Mouse (Mus musculus) heart, embryonic 16.5 days (tissue): Measurements from ENCODE around the gene Usp17lb. TPM values are rescaled to one million over a fixed set of nuclear protein-coding genes. Genes with fewer than 3 reads are reported as not detected.
"Not testable (repeated sequence)": the region's sequence is repeated elsewhere in the genome, so short reads cannot be mapped to it uniquely, and the experiment has no call there.

Experiments
- ATAC-seq: fragments of 200-750 bp; cut with Nextera tagmentation; replicated peaks from 2 replicates; pipeline ENCODE4 v1.8.0; 2017; ENCODE audit warnings: moderate number of reproducible peaks; ENCODE audit not compliant: insufficient read depth, low FRiP score; ENCODE audit errors: extremely low read depth
- H3K27ac ChIP-seq: fragments of 300-500 bp; sonication (generic); 2 replicates; pipeline ENCODE4 v1.5.1; 2014; ENCODE audit warnings: mild to moderate bottlenecking, low read length, control low read depth, moderate library complexity
- H3K27me3 ChIP-seq: fragments of 300-500 bp; sonication (generic); 2 replicates; pipeline ENCODE4 v1.6.1; 2014; ENCODE audit warnings: low read length, mixed read lengths; ENCODE audit not compliant: control insufficient read depth, insufficient read depth
- H3K36me3 ChIP-seq: fragments of 300-500 bp; sonication (generic); 2 replicates; pipeline ENCODE4 v1.6.1; 2014; ENCODE audit not compliant: control insufficient read depth, insufficient read depth
- H3K4me1 ChIP-seq: fragments of 300-500 bp; sonication (generic); 2 replicates; pipeline ENCODE4 v1.6.1; 2014; ENCODE audit warnings: low read length, mixed read lengths; ENCODE audit not compliant: control insufficient read depth, insufficient read depth
- H3K4me2 ChIP-seq: fragments of 300-500 bp; sonication (generic); 2 replicates; pipeline ENCODE4 v1.6.1; 2014; ENCODE audit warnings: low read depth, mild to moderate bottlenecking, control low read depth, low read length
- H3K4me3 ChIP-seq: fragments of 300-500 bp; sonication (generic); 2 replicates; pipeline ENCODE4 v1.5.1; 2014; ENCODE audit warnings: mild to moderate bottlenecking, control low read depth, low read length
- H3K9ac ChIP-seq: fragments of 300-500 bp; sonication (generic); 2 replicates; pipeline ENCODE4 v1.6.1; 2014; ENCODE audit warnings: low read length, control low read depth
- H3K9me3 ChIP-seq: fragments of 300-500 bp; sonication (generic); replicated peaks from 2 replicates; pipeline ENCODE4 v1.6.1; 2016; ENCODE audit warnings: low read length; ENCODE audit not compliant: control insufficient read depth
- WGBS: fragments of 180-500 bp; shearing (Covaris S2); extraction: QIAGEN DNeasy Blood & Tissue Kit; methylation state at CpG from one replicate; pipeline ENCODE4 v1.1.7; 2014; 5-methylcytosine and 5-hydroxymethylcytosine counted together
- polyA plus RNA-seq: library from polyadenylated mRNA; unstranded; fragments of >200 nt; fragmentation: Nextera tagmentation; extraction: Ambion mirVana; gene quantifications from 2 replicates; pipeline ENCODE4 v1.2.1, GENCODE M21; 2015

Usp17lb gene
- not detected in 2 replicates for polyA plus RNA-seq

- Histone ChIP-seq H3K36me3 (no peaks in the 10 kb centered on the region), H3K4me2 (no peak within 1 kb of the TSS)
- WGBS = 45% methylated on average over 1 of the region's 1 CpGs
Measured at GRCm38 (mm10) chr7:104842503-104842902, at the start of gene Usp17lb. Gene Usp17lb (minus strand): TSS chr7:104842603.

GRCm38 (mm10) chr7:104877731-104878130 is 35.3 kb upstream of the Usp17lb start, which contains the start of gene Olfr665:
Gene Olfr665 (plus strand): TSS chr7:104878031.
- no peak within 1 kb of the TSS for H3K4me3 ChIP-seq
- no peak within 1 kb of the TSS for H3K27ac ChIP-seq
- H3K27me3 ChIP-seq = no peaks in the 10 kb centered on the region
- H3K36me3 ChIP-seq = no peaks in the 10 kb centered on the region
- H3K4me1 ChIP-seq = no peaks in the 10 kb centered on the region
- 24% methylated on average over 1 of the region's 1 CpGs for WGBS
- H3K4me2 ChIP-seq = no peak within 1 kb of the TSS
- H3K9ac ChIP-seq = no peak within 1 kb of the TSS
- no peaks in the 10 kb centered on the region for H3K9me3 ChIP-seq
- ATAC-seq = no peak

More at GRCm38 (mm10) chr7:104842503-104842902, at the start of gene Usp17lb:
- Histone ChIP-seq H3K4me1 (no peaks in the 10 kb centered on the region), H3K27ac (no peak within 1 kb of the TSS), H3K4me3 (no peak within 1 kb of the TSS), H3K27me3 (no peaks in the 10 kb centered on the region), H3K9ac (no peak within 1 kb of the TSS), H3K9me3 (no peaks in the 10 kb centered on the region; the same call in 1 of the 2 replicates)
- ATAC-seq = no peak

- H3K36me3 ChIP-seq = no peaks in the 10 kb centered on the region
- no peak overlapping the region for H3K4me3 ChIP-seq
- H3K4me1 ChIP-seq = no peaks in the 10 kb centered on the region
- H3K9me3 ChIP-seq = no peaks in the 10 kb centered on the region
- ATAC-seq = no peak
- WGBS = 70% methylated on average over 3 of the region's 3 CpGs
- H3K4me2 ChIP-seq = no peak overlapping the region
- H3K27me3 ChIP-seq = no peaks in the 10 kb centered on the region
- H3K27ac ChIP-seq = no peak overlapping the region
- no peak overlapping the region for H3K9ac ChIP-seq
Measured at GRCm38 (mm10) chr7:104861381-104861780, 19.0 kb upstream of the Usp17lb start.

GRCm38 (mm10) chr7:104857683-104858082 is 15.3 kb upstream of the Usp17lb start:
- Histone ChIP-seq H3K27ac (no peak overlapping the region), H3K4me1 (no peaks in the 10 kb centered on the region), H3K36me3 (no peaks in the 10 kb centered on the region), H3K9ac (no peak overlapping the region), H3K9me3 (no peaks in the 10 kb centered on the region), H3K4me3 (no peak overlapping the region), H3K4me2 (no peak overlapping the region), H3K27me3 (no peaks in the 10 kb centered on the region)
- no peak for ATAC-seq
- 58% methylated on average over 1 of the region's 1 CpGs for WGBS

- not testable (repeated sequence) for H3K36me3 ChIP-seq, H3K9me3 ChIP-seq, ATAC-seq, H3K27me3 ChIP-seq, H3K9ac ChIP-seq, H3K27ac ChIP-seq, H3K4me1 ChIP-seq, H3K4me2 ChIP-seq, H3K4me3 ChIP-seq
- WGBS = 66% methylated on average over 2 of the region's 2 CpGs
Measured at GRCm38 (mm10) chr7:104856709-104857108, 14.3 kb upstream of the Usp17lb start, which contains the start of gene Usp17la. Gene Usp17la (plus strand): TSS chr7:104857009.

- WGBS = 73% methylated on average over 3 of the region's 3 CpGs
- Histone ChIP-seq H3K27me3 (no peaks in the 10 kb centered on the region), H3K4me1 (no peaks in the 10 kb centered on the region), H3K9ac (no peak overlapping the region), H3K4me2 (no peak overlapping the region), H3K27ac (no peak overlapping the region), H3K36me3 (no peaks in the 10 kb centered on the region), H3K4me3 (no peak overlapping the region), H3K9me3 (no peaks in the 10 kb centered on the region)
- ATAC-seq = no peak
Measured at GRCm38 (mm10) chr7:104855248-104855750, 12.9 kb upstream of the Usp17lb start.

GRCm38 (mm10) chr7:104851546-104851945 is 9.1 kb upstream of the Usp17lb start:
- H3K27ac ChIP-seq, H3K4me3 ChIP-seq, H3K27me3 ChIP-seq, H3K9ac ChIP-seq, H3K4me1 ChIP-seq, H3K36me3 ChIP-seq, H3K4me2 ChIP-seq, ATAC-seq, H3K9me3 ChIP-seq: not testable (repeated sequence)
- 75% methylated on average over 2 of the region's 2 CpGs for WGBS

- Histone ChIP-seq H3K4me2 (no peak overlapping the region), H3K9ac (no peak overlapping the region), H3K27me3 (no peaks in the 10 kb centered on the region), H3K27ac (no peak overlapping the region), H3K9me3 (no peaks in the 10 kb centered on the region; the same call in 1 of the 2 replicates), H3K4me3 (no peak overlapping the region), H3K36me3 (no peaks in the 10 kb centered on the region), H3K4me1 (no peaks in the 10 kb centered on the region)
- 68% methylated on average over 1 of the region's 1 CpGs for WGBS
- no peak for ATAC-seq
Measured at GRCm38 (mm10) chr7:104843731-104844287, 1.4 kb upstream of the Usp17lb start.

GRCm38 (mm10) chr7:104810335-104810734 is 32.1 kb downstream of the Usp17lb start:
- not testable (repeated sequence) for H3K36me3 ChIP-seq, H3K27ac ChIP-seq, ATAC-seq, H3K4me3 ChIP-seq, H3K9me3 ChIP-seq, H3K4me2 ChIP-seq, H3K4me1 ChIP-seq, H3K9ac ChIP-seq, H3K27me3 ChIP-seq
- 74% methylated on average over 8 of the region's 8 CpGs for WGBS
